Mouse (Mus musculus): ENCODE measurements around the gene Pex7.
A peak's percentile ranks its signal among the peaks of the same experiment; 100 is the strongest.
"Not testable (repeated sequence)": the region's sequence is repeated elsewhere in the genome, so short reads cannot be mapped to it uniquely, and the experiment has no call there.

Pex7 gene

DNA sequence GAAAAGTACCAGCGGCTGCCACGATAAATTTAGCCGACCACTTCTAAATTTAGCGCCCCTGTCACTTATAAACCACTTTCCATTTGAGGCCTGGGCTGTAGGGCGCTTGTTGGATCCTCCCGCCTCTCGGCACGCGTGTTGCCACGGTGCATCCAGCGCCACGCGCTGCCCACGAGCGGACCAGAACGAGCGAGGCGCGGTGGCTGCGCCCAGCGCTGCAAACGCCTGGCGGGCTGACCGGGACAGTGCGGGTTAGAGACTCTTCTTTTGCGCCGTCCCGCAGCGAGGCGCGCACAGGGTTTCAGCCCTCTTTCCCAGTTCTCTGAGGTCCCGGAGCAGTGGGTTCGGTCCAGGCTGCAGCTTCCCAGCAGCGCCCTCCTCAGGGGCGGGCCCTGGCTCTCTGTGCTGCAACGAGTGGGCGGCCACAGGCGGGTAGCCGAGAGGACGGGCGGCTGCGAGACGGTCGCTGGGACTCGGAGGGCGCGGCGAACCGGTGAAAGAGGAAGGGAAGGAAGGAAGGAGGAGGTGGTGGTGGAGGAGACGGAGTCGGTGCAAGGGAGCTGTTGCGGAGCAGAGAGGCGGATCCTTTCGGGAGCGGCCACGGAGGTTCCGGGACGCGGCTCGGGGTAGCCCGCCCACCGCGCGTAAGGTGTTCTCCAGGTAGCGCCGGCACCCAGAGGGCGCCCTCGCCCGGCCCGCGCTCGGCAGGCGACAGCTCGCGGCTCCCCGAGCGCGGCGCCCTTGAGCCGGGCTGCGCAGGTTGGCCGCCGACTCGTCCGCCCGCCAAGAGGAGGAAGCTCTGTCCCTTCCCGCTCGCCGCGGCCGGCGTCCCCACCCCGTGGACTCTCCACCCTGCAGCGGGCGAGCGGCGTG lies 26.3 kb upstream of the Pex7 start:
- peak; percentile 89 for DNase-seq

DNA sequence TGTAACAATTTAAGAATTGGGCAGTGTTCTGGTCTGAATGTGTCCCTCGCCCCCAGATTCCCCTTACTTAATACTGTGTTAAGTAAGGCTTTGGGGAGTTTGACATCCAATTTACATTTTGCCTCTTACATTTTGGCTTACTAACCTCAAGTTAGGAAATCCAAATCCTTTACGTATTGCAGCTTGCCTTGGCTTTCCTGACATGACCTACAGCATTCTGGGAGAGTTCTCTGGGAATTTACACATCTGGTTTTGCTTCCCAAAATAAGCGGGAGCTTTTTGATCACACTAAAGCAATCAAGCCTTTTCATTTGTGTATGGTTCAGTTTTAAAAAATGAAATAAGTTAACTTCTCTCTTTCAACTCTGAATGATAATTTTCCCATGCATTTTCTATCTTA lies 25.5 kb upstream of the Pex7 start:
- no peak for DNase-seq

DNA sequence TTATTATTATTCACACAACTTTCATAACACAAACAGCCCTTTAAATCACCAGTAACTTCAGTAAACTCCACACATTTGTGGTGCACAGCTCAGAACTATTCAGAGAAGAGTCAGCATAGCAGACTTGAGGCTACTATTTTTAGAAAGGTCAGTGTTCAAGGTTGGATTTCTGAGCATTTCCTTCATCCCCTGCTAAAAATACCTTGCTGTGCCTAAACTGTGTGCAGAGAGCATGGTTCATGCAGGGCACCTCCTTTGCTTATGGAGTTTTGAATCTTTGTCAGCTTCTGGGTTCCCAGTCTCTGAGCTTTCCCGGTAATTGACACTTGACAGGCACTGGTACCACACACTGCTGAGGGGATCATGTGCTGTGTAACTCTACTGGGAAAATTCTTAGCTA lies 20.7 kb upstream of the Pex7 start:
- DNase-seq, result no peak

GRCm38 (mm10) chr10:19926391-19926897 lies 19.0 kb upstream of the Pex7 start:
- not testable (repeated sequence) for DNase-seq

DNA sequence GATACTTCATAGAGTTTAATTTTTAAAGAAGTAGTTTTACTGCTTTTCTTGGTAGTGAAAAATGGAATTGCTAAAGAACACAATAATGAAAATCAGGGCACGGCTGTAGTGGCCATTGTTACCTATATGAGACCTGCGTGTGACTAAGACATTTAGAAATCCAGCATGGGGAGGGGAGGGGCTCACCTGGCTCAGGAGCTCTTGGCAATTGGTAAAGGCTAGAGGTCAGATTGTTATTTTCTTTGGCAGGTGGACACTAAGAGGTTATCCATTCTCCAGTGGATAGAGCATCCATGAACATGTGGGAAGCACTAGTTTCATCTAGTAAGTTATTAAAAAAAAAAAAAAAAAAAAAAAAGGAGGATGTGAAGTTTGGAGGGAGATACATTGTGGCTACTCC lies 16.8 kb upstream of the Pex7 start:
- no peak for DNase-seq

DNA sequence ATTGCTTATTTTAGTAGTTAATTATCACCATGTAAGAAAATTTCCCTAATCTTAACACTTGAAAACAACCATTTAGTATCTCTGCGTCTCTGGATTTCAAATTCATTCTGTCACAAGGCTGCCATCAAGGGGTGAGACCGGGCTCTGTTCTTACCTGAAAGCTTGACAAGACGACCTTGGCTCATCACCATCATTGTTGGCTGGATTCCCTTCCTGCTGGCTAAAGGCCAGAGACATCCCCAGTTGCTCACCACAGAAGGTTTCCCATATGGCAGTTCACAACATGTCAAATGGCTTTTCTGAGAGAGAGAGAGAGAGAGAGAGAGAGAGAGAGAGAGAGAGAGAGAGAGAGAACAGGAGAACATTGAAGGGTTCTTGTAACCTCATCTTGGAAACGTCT lies 14.9 kb upstream of the Pex7 start:
- no peak for DNase-seq

- peak; percentile 37 for DNase-seq
These were observed 7.8 kb upstream of the Pex7 start for GRCm38 (mm10) chr10:19915301-19915700.

GRCm38 (mm10) chr10:19913806-19914205 lies 6.3 kb upstream of the Pex7 start:
- DNase-seq, result no peak

- DNase-seq, result no peak
These were observed 4.1 kb upstream of the Pex7 start for GRCm38 (mm10) chr10:19911583-19911982.

GRCm38 (mm10) chr10:19910516-19910915 lies 3.0 kb upstream of the Pex7 start:
- no peak for DNase-seq

- DNase-seq, result no peak
These were observed 587 bp upstream of the Pex7 start for GRCm38 (mm10) chr10:19908076-19908475.

GRCm38 (mm10) chr10:19904077-19904820 lies 3.2 kb downstream of the Pex7 start:
- no peak for DNase-seq

- DNase-seq, result no peak
These were observed 5.5 kb downstream of the Pex7 start for GRCm38 (mm10) chr10:19901992-19902391.

DNA sequence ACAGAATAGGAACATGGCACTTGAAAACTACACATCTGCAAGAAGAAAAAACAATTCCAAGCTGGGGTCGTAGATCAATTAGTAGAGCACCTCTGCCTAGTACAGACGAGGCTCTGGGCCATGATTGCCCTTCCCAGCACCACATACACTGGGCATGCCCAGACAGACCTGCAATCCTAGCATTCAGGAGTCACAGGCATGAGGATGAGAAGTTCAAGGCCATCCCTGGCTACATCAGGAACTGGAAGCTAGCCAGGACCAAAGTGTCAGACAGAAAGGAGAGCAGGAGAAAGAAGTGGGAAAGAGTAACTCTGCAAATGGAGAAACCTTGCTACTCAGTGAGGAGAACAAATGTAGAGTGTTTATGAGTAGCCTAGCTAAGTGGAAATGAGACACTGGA lies 7.3 kb downstream of the Pex7 start:
- DNase-seq, result no peak

GRCm38 (mm10) chr10:19893976-19894375 lies 13.5 kb downstream of the Pex7 start:
- DNase-seq, result peak; percentile 60

- no peak for DNase-seq
These were observed 14.3 kb downstream of the Pex7 start for GRCm38 (mm10) chr10:19893146-19893545.

GRCm38 (mm10) chr10:19891686-19892085 lies 15.8 kb downstream of the Pex7 start:
- DNase-seq, result no peak

GRCm38 (mm10) chr10:19889908-19890307 lies 17.6 kb downstream of the Pex7 start:
- no peak for DNase-seq

- DNase-seq, result no peak
These were observed 21.2 kb downstream of the Pex7 start for GRCm38 (mm10) chr10:19886249-19886648.

DNA sequence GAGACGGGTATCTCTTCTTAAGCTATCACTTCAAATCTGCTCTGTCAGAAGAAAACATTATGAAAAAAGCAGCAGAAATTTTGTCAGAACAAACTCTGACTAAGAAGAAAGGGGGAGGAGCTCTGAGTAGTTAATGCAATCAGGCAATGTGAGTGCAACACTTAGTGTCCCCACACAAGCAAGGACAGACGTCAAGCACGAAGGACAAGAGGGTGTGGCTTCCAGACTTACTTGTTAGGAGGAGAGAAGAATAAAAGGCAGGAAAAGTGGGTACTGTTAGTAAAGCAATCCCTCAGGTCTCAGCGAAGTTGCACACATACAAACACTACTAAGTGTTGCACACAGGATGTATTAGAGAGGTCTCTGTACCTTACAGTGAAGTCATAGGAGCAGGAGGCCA lies 23.1 kb downstream of the Pex7 start:
- DNase-seq, result no peak

GRCm38 (mm10) chr10:19880437-19880836 lies 27.1 kb downstream of the Pex7 start:
- DNase-seq, result no peak

DNA sequence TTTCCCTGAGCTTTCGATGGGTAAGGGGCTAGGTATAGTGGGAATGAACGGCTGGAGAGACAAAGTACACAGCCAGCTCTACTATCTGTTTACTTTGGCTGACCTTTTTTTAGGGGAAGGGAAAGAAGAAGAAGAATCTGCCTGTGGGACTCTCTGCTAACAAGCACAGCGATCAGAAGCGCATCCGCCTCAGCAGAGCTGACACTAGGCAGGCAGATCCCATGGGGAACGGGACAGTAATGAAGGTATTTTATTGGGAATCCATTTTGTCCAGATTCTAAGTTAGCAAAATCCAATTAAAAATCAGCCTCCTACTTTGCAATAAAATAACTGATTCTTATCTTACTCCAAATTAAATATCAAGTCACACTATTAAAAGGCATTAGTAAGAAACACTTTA lies 28.3 kb downstream of the Pex7 start:
- DNase-seq, result no peak

DNA sequence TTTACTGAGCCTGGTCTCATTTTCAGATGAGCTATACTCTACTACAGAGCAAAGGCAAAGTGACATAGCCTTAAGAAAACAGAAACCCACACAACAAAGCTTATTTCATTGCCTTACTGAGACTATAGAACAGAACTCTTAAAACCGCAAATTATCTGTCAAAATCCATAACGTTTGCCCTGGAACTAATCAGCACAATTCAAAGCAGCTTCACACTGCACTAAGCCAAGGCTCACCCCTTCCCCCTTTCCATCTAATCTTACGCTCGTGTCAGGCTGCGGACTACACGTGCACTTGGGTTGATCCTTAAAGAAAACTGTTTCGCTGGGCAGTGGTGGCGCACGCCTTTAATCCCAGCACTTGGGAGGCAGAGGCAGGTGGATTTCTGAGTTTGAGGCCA lies 29.8 kb downstream of the Pex7 start:
- no peak for DNase-seq

- no peak for DNase-seq
These were observed 30.2 kb downstream of the Pex7 start for GRCm38 (mm10) chr10:19877257-19877656.
